8 mouse cellular contexts compared by ENCODE assay signal in genomic region chr15:79690426-79691022, GRCm38 (mm10). TPM values are rescaled to one million over a fixed set of nuclear protein-coding genes. Genes with fewer than 3 reads are reported as not detected.
DNase-seq lines count a peak whose midpoint lies in the region; ATAC-seq and TF ChIP-seq lines count a peak whose summit lies in the region.

TSS of gene Gtpbp1 (plus strand) at chr15:79690845.

- peak within 1 kb of the TSS; percentile 99 for H3K4me2 ChIP-seq in hindbrain, postnatal 0 days (ENCODE audit: low read depth, low read length)

- no peaks in the 10 kb centered on the region for H3K27me3 ChIP-seq in hindbrain, postnatal 0 days (ENCODE audit: insufficient read depth, low read length)

- peak within 1 kb of the TSS; percentile 98 for H3K4me3 ChIP-seq in gastrocnemius, adult 2 months
- H3K4me3 ChIP-seq in hindbrain, postnatal 0 days (ENCODE audit: low read length): peak within 1 kb of the TSS; percentile 83
- H3K4me3 ChIP-seq in left cerebral cortex, adult 2 months: peak within 1 kb of the TSS; percentile 97

- H3K4me1 ChIP-seq in hindbrain, postnatal 0 days (ENCODE audit: insufficient read depth, low read length): peaks cover 13% of the 10 kb centered on the region

- no peaks in the 10 kb centered on the region for H3K36me3 ChIP-seq in hindbrain, postnatal 0 days (ENCODE audit: insufficient read depth, low read length)

- H3K9ac ChIP-seq in hindbrain, postnatal 0 days (replicated peaks; ENCODE audit: low read length): peak within 1 kb of the TSS; percentile 84

- peak within 1 kb of the TSS; percentile 98 for H3K27ac ChIP-seq in gastrocnemius, adult 2 months
- peak within 1 kb of the TSS; percentile 88 for H3K27ac ChIP-seq in hindbrain, postnatal 0 days
- peak within 1 kb of the TSS; percentile 87 for H3K27ac ChIP-seq in left cerebral cortex, adult 2 months

- no peaks in the 10 kb centered on the region for H3K9me3 ChIP-seq in hindbrain, postnatal 0 days (ENCODE audit: low read length)

- TF ChIP-seq CTCF in gastrocnemius, adult 2 months (IDR thresholded peaks at IDR 0.05): no peak
- TF ChIP-seq CTCF in hindbrain, postnatal 0 days (IDR thresholded peaks at IDR 0.05; ENCODE audit: low read depth): no peak
- no peak for TF ChIP-seq CTCF in left cerebral cortex, adult 2 months (IDR thresholded peaks at IDR 0.05)

- under 1% methylated on average over 45 of the region's 45 CpGs for WGBS in hindbrain, postnatal 0 days

- peak; percentile 70 for ATAC-seq in common myeloid progenitor, adult 5-6 weeks (replicated peaks; ENCODE audit: low read depth, poor library complexity, severe bottlenecking)
- peak; percentile 98 for ATAC-seq in hindbrain, postnatal 0 days
- ATAC-seq in megakaryocyte, adult 5-6 weeks (ENCODE audit: poor library complexity, severe bottlenecking): peak; percentile 71

- intact Hi-C loops in gastrocnemius, adult 2 months (cut with DNase I): loop anchor here (2.0 kb wide), 1 partner anchor 50 kb away; no protein-coding TSS in a partner anchor
- intact Hi-C loops in left cerebral cortex, adult 2 months (cut with DNase I): no loop called here

- peak; percentile 100 for DNase-seq in ZHBTc4 (ENCODE audit: low read depth, low spot score)
- peak; percentile 98 for DNase-seq in gastrocnemius, adult 2 months
- peak; percentile 100 for DNase-seq in hindbrain, postnatal 0 days (ENCODE audit: low spot score)
- peak; percentile 93 to 97 for DNase-seq in left cerebral cortex, adult 2 months (ENCODE audit: extremely low spot score in 1 of 2, low spot score in 2 of 2)
- DNase-seq in right cerebral cortex, adult 2 months (ENCODE audit: low spot score in 2 of 2): peak; percentile 97 to 98
- peak; percentile 96 for DNase-seq in urinary bladder, postnatal 14 days (ENCODE audit: low spot score)

RNA-seq across cellular contexts. Expression of gene Gtpbp1, which starts in this region (rescaled TPM):
- total RNA-seq in common myeloid progenitor, adult 5-6 weeks (2017): 55.1 and 66.9 TPM in 2 replicates
- total RNA-seq in gastrocnemius, adult 2 months (2021): 10 to 100 TPM; 24.4 to 28.5 TPM
- 88.2 and 91.7 TPM in 2 replicates for total RNA-seq in hindbrain, postnatal 0 days (2014; rRNA removed)
- 36.7 and 38.3 TPM in 2 replicates for polyA plus RNA-seq in hindbrain, postnatal 0 days (2015; fragmentation: Nextera tagmentation; extraction: Ambion mirVana)
- 10 to 100 TPM; 54.2 to 58.0 TPM for total RNA-seq in left cerebral cortex, adult 2 months (2021)
- 31.2 and 31.9 TPM in 2 replicates for total RNA-seq in megakaryocyte, adult 5-6 weeks (2015)
- 36.8 and 56.8 TPM in 2 replicates for total RNA-seq in megakaryocyte, adult 5-6 weeks (2017)

Comparison
In these comparisons a context has a peak if more than half of its experiments do, and no peak if none do; other contexts are left out.
1. Peak in every context shown above with its lines: DNase-seq, ATAC-seq, H3K4me3 ChIP-seq and H3K27ac ChIP-seq.